Mouse (Mus musculus): ENCODE data around the gene Osbpl9. TPM values are rescaled to one million over a fixed set of nuclear protein-coding genes. Genes with fewer than 3 reads are reported as not detected.

Osbpl9 gene
- total and polyA plus RNA-seq, 3 experiments = 55.5 to 73.5 (median 59.2) TPM

DNA sequence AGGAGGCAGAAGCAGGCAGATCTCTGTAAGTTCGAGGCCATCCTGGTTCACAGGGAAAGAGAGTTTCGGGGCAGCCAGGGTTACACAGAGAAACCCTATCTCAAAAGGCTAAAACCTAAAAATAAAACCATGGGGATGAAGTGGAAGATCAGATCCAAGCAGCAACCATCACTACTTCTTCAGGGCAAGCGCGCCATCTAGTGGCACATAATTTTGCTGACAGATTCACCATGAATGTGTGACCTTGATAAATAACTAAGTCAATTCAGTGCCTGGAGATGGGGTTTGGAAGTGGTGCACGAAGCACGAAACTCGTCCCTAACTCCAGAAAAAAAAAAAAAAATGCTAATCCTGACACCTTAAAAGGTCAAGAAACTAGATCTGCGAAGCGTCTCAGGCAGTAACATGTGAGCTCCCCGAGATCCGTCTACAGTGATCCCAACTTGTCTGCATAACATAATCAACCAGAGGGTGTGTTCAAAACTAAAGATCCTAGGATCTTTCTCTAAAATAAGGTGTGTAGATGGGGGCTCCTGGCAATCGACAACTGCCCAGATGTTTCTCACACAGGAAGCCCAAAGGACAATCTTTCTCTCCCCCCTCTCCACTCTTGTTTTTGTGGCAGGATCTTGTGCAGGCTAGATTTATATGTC is 36.4 kb downstream of the Osbpl9 start:
- Histone ChIP-seq H3K9ac (ENCODE audit: insufficient read depth, low read depth) (no peak overlapping the region), H3K9me3 (replicated peaks; ENCODE audit: low read length) (no peaks in the 10 kb centered on the region), H3K36me3 (replicated peaks in 1 of 2; ENCODE audit: control insufficient read depth in 1 of 2, insufficient read depth in 1 of 2, low read length in 1 of 2) (no peaks in the 10 kb centered on the region), H3K27me3 (replicated peaks) (no peaks in the 10 kb centered on the region), H3K27ac (ENCODE audit: insufficient read depth, low read depth) (no peak overlapping the region), H3K4me3 (replicated peaks in 1 of 3; ENCODE audit: low read depth in 2 of 3, low read length in 2 of 3, poor library complexity in 1 of 3) (no peak overlapping the region), H3K4me1 (ENCODE audit: control insufficient read depth in 1 of 2, insufficient read depth in 2 of 2) (peaks cover 2 to 15% of the 10 kb centered on the region in 2 experiments; a peak in 3 of 4 replicates), H3K4me2 (ENCODE audit: insufficient read depth, low read depth, poor library complexity, severe bottlenecking) (no peak overlapping the region), H3K79me2 (replicated peaks; ENCODE audit: control insufficient read depth, extremely low read depth, insufficient read depth, poor library complexity, severe bottlenecking) (no peaks in the 10 kb centered on the region)
- in situ Hi-C loops (cut with MboI; ENCODE audit: low pct_ligation_motif_present, low pct_unique_long_range_greater_than_20kb, low sequenced_read_pairs) (loop anchor here (5.0 to 10.0 kb wide), 2 partner anchors 131 to 298 kb away; no protein-coding TSS in a partner anchor), dilution Hi-C loops (cut with MboI; ENCODE audit: extremely low pct_ligation_motif_present, extremely low pct_unique_long_range_greater_than_20kb, low sequenced_read_pairs) (no loop called here)
- TF ChIP-seq MXI1 (IDR thresholded peaks at IDR 0.05; ENCODE audit: low read depth, low read length) (no peak), SIN3A (IDR thresholded peaks at IDR 0.05; ENCODE audit: low read length) (no peak), ZNF384 (IDR thresholded peaks at IDR 0.05; ENCODE audit: low read depth, low read length) (no peak), HCFC1 (IDR thresholded peaks at IDR 0.05; ENCODE audit: low read depth, low read length) (no peak), EP300 (IDR thresholded peaks at IDR 0.05; ENCODE audit: low read length) (no peak), MAZ (IDR thresholded peaks at IDR 0.05; ENCODE audit: low read depth, low read length) (no peak), RAD21 (IDR thresholded peaks at IDR 0.05; ENCODE audit: low read depth, low read length) (peak; percentile 94), MAFK (IDR thresholded peaks at IDR 0.05; ENCODE audit: insufficient replicate concordance, low read length) (0 out of 2 replicates have a peak, but pooled peaks have one; percentile 28), ZMIZ1 (IDR thresholded peaks at IDR 0.05; ENCODE audit: low read depth, low read length) (no peak), IRF4 (IDR thresholded peaks at IDR 0.05; ENCODE audit: low read depth, low read length) (no peak), BHLHE40 (IDR thresholded peaks at IDR 0.05; ENCODE audit: low read depth, low read length) (no peak), ETS1 (conservative IDR thresholded peaks at IDR 0.05; ENCODE audit: low read depth, low read length) (no peak), POLR2A (IDR thresholded peaks at IDR 0.05; ENCODE audit: low read depth, low read length) (no peak), POLR2AphosphoS2 (IDR thresholded peaks at IDR 0.05; ENCODE audit: low read depth, low read length) (no peak), NELFE (IDR thresholded peaks at IDR 0.05; ENCODE audit: low read depth, low read length) (0 out of 2 replicates have a peak, but pooled peaks have one; percentile 15), CTCF (conservative IDR thresholded peaks at IDR 0.05 in 1 of 2, IDR thresholded peaks at IDR 0.05 in 1 of 2; ENCODE audit: low read depth in 2 of 2, low read length in 2 of 2) (peak; percentile 69 to 90), CHD2 (IDR thresholded peaks at IDR 0.05; ENCODE audit: low read length) (no peak), SMC3 (IDR thresholded peaks at IDR 0.05; ENCODE audit: low read depth, low read length) (peak; percentile 77), USF2 (conservative IDR thresholded peaks at IDR 0.05; ENCODE audit: low read depth, low read length) (no peak), MEF2A (IDR thresholded peaks at IDR 0.05; ENCODE audit: borderline replicate concordance, low read depth, low read length) (peak; percentile 22; the same call in 1 of the 2 replicates), PAX5 (IDR thresholded peaks at IDR 0.05; ENCODE audit: low read length) (no peak), ZKSCAN1 (IDR thresholded peaks at IDR 0.05; ENCODE audit: borderline replicate concordance, low read depth, low read length) (no peak), TCF12 (IDR thresholded peaks at IDR 0.05; ENCODE audit: low read depth, low read length) (no peak), KAT2A (IDR thresholded peaks at IDR 0.05; ENCODE audit: insufficient replicate concordance, low read length) (no peak), USF1 (IDR thresholded peaks at IDR 0.05; ENCODE audit: low read depth, low read length) (no peak), MYC (IDR thresholded peaks at IDR 0.05; ENCODE audit: low read depth, low read length) (no peak), NRF1 (IDR thresholded peaks at IDR 0.05; ENCODE audit: low read depth, low read length) (no peak), E2F4 (IDR thresholded peaks at IDR 0.05; ENCODE audit: insufficient replicate concordance, low read depth, low read length) (no peak), JUN (IDR thresholded peaks at IDR 0.05; ENCODE audit: insufficient read depth, low read depth, low read length) (no peak), UBTF (IDR thresholded peaks at IDR 0.05; ENCODE audit: low read depth, low read length) (no peak), TBP (conservative IDR thresholded peaks at IDR 0.05; ENCODE audit: low read depth, low read length) (no peak), CHD1 (IDR thresholded peaks at IDR 0.05; ENCODE audit: low read depth, low read length) (no peak), GABPA (IDR thresholded peaks at IDR 0.05; ENCODE audit: insufficient replicate concordance, low read depth, low read length) (no peak), JUND (conservative IDR thresholded peaks at IDR 0.05; ENCODE audit: low read depth, low read length) (no peak), ZC3H11A (IDR thresholded peaks at IDR 0.05; ENCODE audit: low read depth, low read length) (peak; percentile 39), ELF1 (IDR thresholded peaks at IDR 0.05; ENCODE audit: low read depth, low read length) (no peak)
- DNase-seq (ENCODE audit: extremely low read depth) = peak; percentile 76

Measured in CH12.LX (cell line).